Mouse (Mus musculus) ES-Bruce4 (cell line): Measurements from ENCODE around the gene Sp4. TPM values are rescaled to one million over a fixed set of nuclear protein-coding genes. Genes with fewer than 3 reads are reported as not detected.

Experiments
- H3K27ac ChIP-seq: 2 replicates; pipeline ENCODE4 v1.5.1; 2012; ENCODE audit warnings: low read length, inconsistent platforms; ENCODE audit not compliant: insufficient read depth
- H3K27me3 ChIP-seq: 2 replicates; pipeline ENCODE4 v1.6.1; 2012; ENCODE audit warnings: mild to moderate bottlenecking, low read length, inconsistent platforms; ENCODE audit not compliant: control insufficient read depth, poor library complexity, insufficient read depth, severe bottlenecking
- H3K36me3 ChIP-seq: 2 replicates; pipeline ENCODE4 v1.6.1; 2012; ENCODE audit warnings: inconsistent platforms, mild to moderate bottlenecking, low read length, moderate library complexity; ENCODE audit not compliant: control insufficient read depth, poor library complexity, insufficient read depth, severe bottlenecking
- H3K4me1 ChIP-seq: one replicate; pipeline ENCODE4 v1.8.1; 2011; ENCODE audit warnings: low read length; ENCODE audit not compliant: control insufficient read depth, insufficient read depth
- H3K4me3 ChIP-seq: 2 replicates; pipeline ENCODE4 v1.5.1; 2011; ENCODE audit warnings: low read depth, mild to moderate bottlenecking, low read length
- H3K9ac ChIP-seq: 2 replicates; pipeline ENCODE4 v1.6.1; 2012; ENCODE audit warnings: low read depth, mild to moderate bottlenecking, inconsistent platforms; ENCODE audit not compliant: poor library complexity, severe bottlenecking
- H3K9me3 ChIP-seq: replicated peaks from 2 replicates; pipeline ENCODE4 v1.6.1; 2012; ENCODE audit warnings: mild to moderate bottlenecking, low read length, inconsistent platforms; ENCODE audit not compliant: control insufficient read depth, poor library complexity, insufficient read depth, severe bottlenecking
- CTCF ChIP-seq: IDR thresholded peaks from one replicate; pipeline ENCODE4 v1.8.1; 2011; ENCODE audit warnings: low read depth, low read length
- EP300 ChIP-seq: IDR thresholded peaks from 2 replicates; pipeline ENCODE4 v1.6.1; 2011; ENCODE audit warnings: low read depth, low read length; ENCODE audit not compliant: insufficient read depth
- POLR2A ChIP-seq: IDR thresholded peaks from one replicate; pipeline ENCODE4 v1.8.1; 2011; ENCODE audit warnings: low read length; ENCODE audit not compliant: insufficient read depth
- polyA plus RNA-seq: library from polyadenylated mRNA; stranded (reverse); fragments of >200 nt; gene quantifications from 2 replicates; pipeline ENCODE4 v1.2.4, GENCODE M21; 2011; ENCODE audit warnings: low read depth; ENCODE audit not compliant: missing spikeins, insufficient read depth, insufficient read length

The Sp4 gene
- polyA plus RNA-seq, 1 experiment, result 14.3 TPM

DNA sequence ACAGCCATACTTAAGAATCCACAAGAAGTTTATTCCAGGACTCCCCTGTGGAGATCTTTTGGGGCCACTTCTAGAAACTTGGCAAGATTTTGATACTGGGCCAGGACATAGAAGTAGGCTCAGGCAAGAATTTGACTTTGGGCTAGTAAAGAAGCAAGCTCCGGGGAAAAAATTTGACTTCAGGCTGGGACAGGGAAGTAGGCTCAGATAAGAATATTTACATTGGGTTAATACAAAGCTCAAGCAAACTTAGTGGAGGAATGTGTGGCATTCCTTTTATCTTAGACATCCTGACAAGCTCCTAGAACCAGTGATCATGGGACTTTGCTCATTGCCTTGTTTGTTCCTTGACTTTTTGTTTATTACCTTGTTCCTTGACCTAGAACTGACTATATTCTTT is 37.4 kb downstream of the Sp4 start:
- Histone ChIP-seq H3K36me3 (no peaks in the 10 kb centered on the region), H3K9me3 (no peaks in the 10 kb centered on the region), H3K27me3 (no peaks in the 10 kb centered on the region), H3K9ac (no peak overlapping the region), H3K4me1 (no peaks in the 10 kb centered on the region), H3K27ac (no peak overlapping the region), H3K4me3 (no peak overlapping the region)
- no peak for TF ChIP-seq POLR2A
- TF ChIP-seq CTCF, result no peak
- TF ChIP-seq EP300, result no peak

DNA sequence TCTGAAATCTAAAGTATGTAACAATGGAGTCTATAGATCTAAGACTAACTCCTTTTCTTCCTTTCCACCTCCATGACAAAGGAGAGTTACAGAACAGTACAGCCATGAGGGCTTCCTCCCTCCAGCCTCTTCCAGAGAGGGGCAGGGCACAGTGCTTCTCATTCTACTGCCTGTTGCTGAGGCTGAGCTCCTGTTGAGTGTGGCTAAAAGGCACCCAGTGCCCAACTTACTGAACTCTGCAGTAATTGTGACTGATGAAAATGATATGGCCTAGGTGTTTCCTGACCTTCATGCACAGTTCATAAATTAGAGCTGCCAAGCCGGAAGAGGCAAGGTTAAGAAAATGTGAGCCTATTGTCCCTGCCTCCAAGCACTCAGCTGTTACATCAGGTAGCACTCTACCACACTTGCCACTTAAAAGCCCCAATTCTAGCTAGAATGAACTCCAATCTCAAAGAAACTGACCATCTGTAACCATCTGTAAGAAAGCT is 45.9 kb downstream of the Sp4 start:
- TF ChIP-seq CTCF (no peak), POLR2A (no peak), EP300 (no peak)
- H3K9ac ChIP-seq, result no peak overlapping the region
- no peaks in the 10 kb centered on the region for H3K9me3 ChIP-seq
- no peaks in the 10 kb centered on the region for H3K36me3 ChIP-seq
- H3K4me3 ChIP-seq, result no peak overlapping the region
- H3K27ac ChIP-seq, result no peak overlapping the region
- no peaks in the 10 kb centered on the region for H3K27me3 ChIP-seq
- H3K4me1 ChIP-seq, result no peaks in the 10 kb centered on the region

DNA sequence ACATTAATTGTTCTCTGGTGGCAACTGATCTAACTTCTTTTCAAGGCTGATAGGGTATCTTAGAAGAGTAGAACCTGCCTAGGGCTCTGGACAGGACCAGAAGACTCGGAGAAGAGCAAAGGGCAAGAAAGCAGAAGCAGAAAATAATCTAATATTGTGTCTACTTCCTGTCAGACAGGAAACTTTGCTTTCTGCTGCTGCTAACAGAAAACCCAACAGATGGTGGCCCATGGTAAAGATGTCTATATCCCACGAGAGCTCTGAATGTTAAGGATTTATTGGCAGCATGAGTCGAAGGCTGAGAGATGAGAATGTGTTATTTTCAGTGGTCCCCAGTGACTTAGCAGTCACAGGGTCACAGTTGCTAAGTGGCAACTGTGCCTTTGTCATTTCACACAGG is 80.1 kb downstream of the Sp4 start:
- Histone ChIP-seq H3K9ac (no peak overlapping the region), H3K4me1 (no peaks in the 10 kb centered on the region), H3K27ac (no peak overlapping the region), H3K9me3 (no peaks in the 10 kb centered on the region), H3K36me3 (no peaks in the 10 kb centered on the region), H3K27me3 (no peaks in the 10 kb centered on the region), H3K4me3 (no peak overlapping the region)
- TF ChIP-seq EP300 (no peak), POLR2A (no peak), CTCF (no peak)

DNA sequence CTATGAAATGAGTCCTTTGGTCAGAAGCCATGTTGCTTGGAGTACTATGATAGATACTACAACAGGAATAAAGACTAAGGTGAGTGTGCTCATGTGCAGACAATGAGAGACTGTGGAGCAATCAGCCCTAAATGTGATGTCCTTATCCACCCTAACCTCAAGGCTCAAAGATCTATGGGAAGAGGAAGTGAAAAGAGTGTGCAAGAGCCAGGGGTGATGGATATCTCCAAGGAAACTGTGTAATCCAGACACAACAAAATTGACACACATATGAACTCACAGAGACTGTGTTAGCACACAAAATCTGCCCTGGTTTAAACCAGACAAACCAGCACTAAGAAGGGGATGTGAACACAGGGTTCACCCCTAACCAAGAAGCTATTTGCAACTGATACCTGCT is 81.2 kb downstream of the Sp4 start:
- Histone ChIP-seq H3K4me3 (no peak overlapping the region), H3K9ac (no peak overlapping the region), H3K9me3 (no peaks in the 10 kb centered on the region), H3K4me1 (no peaks in the 10 kb centered on the region), H3K36me3 (no peaks in the 10 kb centered on the region), H3K27me3 (no peaks in the 10 kb centered on the region), H3K27ac (no peak overlapping the region)
- TF ChIP-seq CTCF, result no peak
- no peak for TF ChIP-seq POLR2A
- no peak for TF ChIP-seq EP300

DNA sequence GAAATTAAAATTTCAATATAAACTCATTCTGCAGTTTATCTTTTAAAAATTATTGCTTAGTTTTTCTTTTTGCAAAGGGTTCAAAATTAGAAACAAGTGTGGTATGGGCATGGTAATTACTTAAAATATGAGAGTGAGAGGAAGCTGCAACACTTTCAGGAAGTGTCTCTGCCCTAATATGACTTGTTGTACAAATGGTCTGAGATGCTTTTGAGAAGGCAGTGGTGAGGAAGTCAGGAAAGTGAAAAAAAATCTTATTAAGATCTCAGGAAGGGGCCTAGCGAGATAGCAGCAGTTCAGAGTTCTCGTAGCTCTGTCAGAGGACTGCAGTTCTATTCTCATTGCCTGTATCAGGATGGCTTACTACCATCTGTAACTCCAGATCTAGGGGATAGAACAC is 89.1 kb downstream of the Sp4 start:
- Histone ChIP-seq H3K27ac (no peak overlapping the region), H3K9me3 (no peaks in the 10 kb centered on the region), H3K9ac (no peak overlapping the region), H3K27me3 (no peaks in the 10 kb centered on the region; the same call in 1 of the 2 replicates), H3K4me1 (no peaks in the 10 kb centered on the region), H3K4me3 (no peak overlapping the region), H3K36me3 (no peaks in the 10 kb centered on the region)
- TF ChIP-seq EP300, result no peak
- no peak for TF ChIP-seq POLR2A
- no peak for TF ChIP-seq CTCF

DNA sequence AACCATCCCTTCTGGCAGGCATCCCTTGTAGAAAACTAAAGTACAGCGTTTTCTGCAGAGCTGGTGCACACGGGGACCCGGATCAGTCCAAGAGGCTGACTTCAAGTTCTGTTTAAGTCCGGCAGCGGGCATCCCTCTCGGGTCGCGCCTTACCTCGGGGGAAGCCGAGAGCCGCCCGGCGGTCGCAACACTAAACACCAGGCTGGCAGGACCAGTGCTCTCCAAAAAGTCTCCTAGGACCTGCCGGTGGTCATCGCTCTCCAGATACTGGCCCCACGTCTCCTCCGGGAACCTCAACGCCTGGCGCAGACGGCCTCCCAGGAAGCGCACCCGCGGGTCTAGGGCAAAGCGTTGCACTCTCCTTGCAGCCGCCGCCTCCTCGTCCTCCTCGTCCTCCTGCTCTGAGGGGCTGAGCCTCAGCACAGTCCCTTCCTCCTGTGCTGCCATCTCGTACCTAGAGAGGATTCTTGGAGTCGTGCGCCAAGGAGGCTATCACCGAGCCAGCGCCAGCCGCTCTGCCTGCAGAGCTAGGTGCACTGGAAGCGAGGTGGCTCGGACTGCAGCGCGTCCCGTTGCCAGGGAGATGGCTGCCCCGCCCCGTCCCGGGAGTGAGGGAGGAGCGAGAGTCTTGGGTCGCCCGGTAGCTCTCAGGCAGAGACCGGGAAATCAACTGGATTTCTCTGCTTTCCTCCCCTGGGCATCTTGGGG is 102.7 kb downstream of the Sp4 start, which contains the start of gene Dnah11:
Gene Dnah11, minus strand, starts transcription at position 658 of the 708 bp plus-strand sequence.
- TF ChIP-seq EP300 (no peak), CTCF (no peak)
- no peaks in the 10 kb centered on the region; the same call in 1 of the 2 replicates for H3K27me3 ChIP-seq
- no peaks in the 10 kb centered on the region for H3K9me3 ChIP-seq
- H3K4me3 ChIP-seq, result peak within 1 kb of the TSS; percentile 90
- H3K27ac ChIP-seq, result no peak within 1 kb of the TSS
- H3K4me1 ChIP-seq, result no peaks in the 10 kb centered on the region
- no peaks in the 10 kb centered on the region for H3K36me3 ChIP-seq
- H3K9ac ChIP-seq, result 0 out of 2 replicates have a peak within 1 kb of the TSS, but pooled peaks have one; percentile 35
